Mouse (Mus musculus) erythroblast, embryonic 14.5 days (primary cell): ENCODE data around the gene 1110017D15Rik. TPM values are rescaled to one million over a fixed set of nuclear protein-coding genes. Genes with fewer than 3 reads are reported as not detected.

Source experiments
- H3K27me3 ChIP-seq: 2 replicates; pipeline ENCODE4 v1.6.1; 2012; ENCODE audit warnings: inconsistent platforms; ENCODE audit not compliant: control insufficient read depth
- H3K36me3 ChIP-seq: 2 replicates; pipeline ENCODE4 v1.6.1; 2012; ENCODE audit warnings: mild to moderate bottlenecking, inconsistent platforms; ENCODE audit not compliant: control insufficient read depth
- H3K4me1 ChIP-seq: 2 replicates; pipeline ENCODE4 v1.6.1; 2012; ENCODE audit warnings: inconsistent platforms; ENCODE audit not compliant: control insufficient read depth
- H3K4me3 ChIP-seq: replicated peaks from 2 replicates; pipeline ENCODE3; 2012; ENCODE audit warnings: moderate library complexity, mild to moderate bottlenecking, inconsistent platforms
- H3K9me3 ChIP-seq: 2 replicates; pipeline ENCODE4 v1.6.1; 2012; ENCODE audit warnings: low read length, inconsistent platforms, mixed read lengths; ENCODE audit not compliant: control insufficient read depth
- GATA1 ChIP-seq: IDR thresholded peaks from 2 replicates; pipeline ENCODE4 v1.6.1; 2012; ENCODE audit warnings: low read length, inconsistent platforms, mixed read lengths
- TAL1 ChIP-seq: IDR thresholded peaks from 3 replicates; pipeline ENCODE4 v1.6.1; 2012; ENCODE audit warnings: low read length, inconsistent platforms, mixed read lengths
- polyA plus RNA-seq: library from polyadenylated mRNA; stranded (reverse); fragments of >175 nt; gene quantifications from 2 replicates; pipeline ENCODE4 v1.2.3, GENCODE M21; 2012

The 1110017D15Rik gene
- polyA plus RNA-seq, 1 experiment, result not detected

GRCm38 (mm10) chr4:41505131-41505551 is 12.0 kb downstream of the 1110017D15Rik start:
- no peak overlapping the region for H3K4me3 ChIP-seq

GRCm38 (mm10) chr4:41504325-41504724 is 12.8 kb downstream of the 1110017D15Rik start:
- Histone ChIP-seq H3K27me3 (peaks cover 64% of the 10 kb centered on the region), H3K36me3 (no peaks in the 10 kb centered on the region), H3K4me1 (peaks cover 32% of the 10 kb centered on the region), H3K9me3 (no peaks in the 10 kb centered on the region), H3K4me3 (no peak overlapping the region)
- TF ChIP-seq TAL1 (no peak), GATA1 (no peak)

More at GRCm38 (mm10) chr4:41505131-41505551, 12.0 kb downstream of the 1110017D15Rik start:
- H3K27me3 ChIP-seq, result peaks cover 60% of the 10 kb centered on the region
- no peaks in the 10 kb centered on the region for H3K36me3 ChIP-seq
- TF ChIP-seq GATA1, result no peak
- no peak for TF ChIP-seq TAL1
- H3K9me3 ChIP-seq, result no peaks in the 10 kb centered on the region
- peaks cover 32% of the 10 kb centered on the region for H3K4me1 ChIP-seq

- H3K4me3 ChIP-seq, result peak within 1 kb of the TSS; percentile 53
- H3K9me3 ChIP-seq, result peaks cover 5% of the 10 kb centered on the region; the same call in 1 of the 2 replicates
- H3K4me1 ChIP-seq, result peaks cover 33% of the 10 kb centered on the region
- H3K27me3 ChIP-seq, result peaks cover 65% of the 10 kb centered on the region
- TF ChIP-seq TAL1, result no peak
- TF ChIP-seq GATA1, result no peak
- no peaks in the 10 kb centered on the region for H3K36me3 ChIP-seq
These were observed 14.1 kb downstream of the 1110017D15Rik start, which contains the start of gene AI464131 for GRCm38 (mm10) chr4:41502986-41503412. TSS of gene AI464131 (minus strand) at chr4:41503076.

- peak overlapping the region; percentile 53 for H3K4me3 ChIP-seq
- peaks cover 5% of the 10 kb centered on the region; the same call in 1 of the 2 replicates for H3K9me3 ChIP-seq
- H3K4me1 ChIP-seq, result peaks cover 36% of the 10 kb centered on the region
- H3K36me3 ChIP-seq, result no peaks in the 10 kb centered on the region
- TF ChIP-seq GATA1 (no peak), TAL1 (no peak)
- peaks cover 65% of the 10 kb centered on the region for H3K27me3 ChIP-seq
These were observed 14.8 kb downstream of the 1110017D15Rik start for GRCm38 (mm10) chr4:41502171-41502940.

GRCm38 (mm10) chr4:41500787-41501186 is 16.3 kb downstream of the 1110017D15Rik start:
- H3K4me3 ChIP-seq, result no peak overlapping the region
- peaks cover 5% of the 10 kb centered on the region; the same call in 1 of the 2 replicates for H3K9me3 ChIP-seq
- peaks cover 21% of the 10 kb centered on the region for H3K4me1 ChIP-seq
- H3K36me3 ChIP-seq, result no peaks in the 10 kb centered on the region
- no peak for TF ChIP-seq TAL1
- no peak for TF ChIP-seq GATA1
- H3K27me3 ChIP-seq, result peaks cover 70% of the 10 kb centered on the region

GRCm38 (mm10) chr4:41499619-41500018 is 17.5 kb downstream of the 1110017D15Rik start:
- H3K4me3 ChIP-seq, result no peak overlapping the region
- H3K27me3 ChIP-seq, result peaks cover 76% of the 10 kb centered on the region
- no peaks in the 10 kb centered on the region for H3K36me3 ChIP-seq
- H3K4me1 ChIP-seq, result peaks cover 21% of the 10 kb centered on the region
- TF ChIP-seq TAL1 (no peak), GATA1 (no peak)
- peaks cover 5% of the 10 kb centered on the region; the same call in 1 of the 2 replicates for H3K9me3 ChIP-seq

- H3K27me3 ChIP-seq, result peaks cover 76% of the 10 kb centered on the region
- H3K36me3 ChIP-seq, result no peaks in the 10 kb centered on the region
- peaks cover 21% of the 10 kb centered on the region for H3K4me1 ChIP-seq
- peaks cover 5% of the 10 kb centered on the region; the same call in 1 of the 2 replicates for H3K9me3 ChIP-seq
- H3K4me3 ChIP-seq, result no peak overlapping the region
- TF ChIP-seq TAL1, result no peak
- TF ChIP-seq GATA1, result no peak
These were observed 18.2 kb downstream of the 1110017D15Rik start for GRCm38 (mm10) chr4:41498921-41499391.

- TF ChIP-seq TAL1, result no peak
- no peak for TF ChIP-seq GATA1
- Histone ChIP-seq H3K4me3 (no peak overlapping the region), H3K27me3 (peaks cover 76% of the 10 kb centered on the region), H3K9me3 (peaks cover 5% of the 10 kb centered on the region; the same call in 1 of the 2 replicates), H3K4me1 (peaks cover 18% of the 10 kb centered on the region), H3K36me3 (no peaks in the 10 kb centered on the region)
These were observed 18.9 kb downstream of the 1110017D15Rik start for GRCm38 (mm10) chr4:41497995-41498845.

- Histone ChIP-seq H3K36me3 (no peaks in the 10 kb centered on the region), H3K4me1 (peaks cover 11% of the 10 kb centered on the region), H3K9me3 (peaks cover 5% of the 10 kb centered on the region; the same call in 1 of the 2 replicates), H3K4me3 (no peak overlapping the region), H3K27me3 (peaks cover 74% of the 10 kb centered on the region)
- no peak for TF ChIP-seq TAL1
- TF ChIP-seq GATA1, result no peak
These were observed 19.6 kb downstream of the 1110017D15Rik start for GRCm38 (mm10) chr4:41497579-41497978.
